In the genomic region with DNA sequence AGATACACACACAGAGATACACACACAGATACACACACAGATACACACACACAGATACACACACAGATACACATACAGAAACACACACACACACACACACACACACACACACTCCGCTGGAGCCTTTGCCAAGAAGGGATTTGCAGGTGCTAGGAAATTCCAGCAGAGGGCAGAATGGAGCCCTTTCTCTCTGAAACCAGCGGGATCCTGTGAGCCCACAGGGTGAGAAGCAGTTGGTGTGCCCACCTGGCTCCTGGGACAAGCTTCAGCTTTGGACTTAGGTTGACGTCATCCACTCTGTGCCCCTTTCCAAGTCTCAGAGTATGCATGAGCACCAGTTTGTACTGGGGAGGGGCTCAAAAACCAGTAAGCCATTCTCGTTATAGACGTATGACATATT, we compare ENCODE assay signal across 12 mouse cellular contexts. TPM values are rescaled to one million over a fixed set of nuclear protein-coding genes. Genes with fewer than 3 reads are reported as not detected.
DNase-seq lines count a peak whose midpoint lies in the region; ATAC-seq and TF ChIP-seq lines count a peak whose summit lies in the region.
"Had no signal": no experiment of that assay in that cellular context is flagged by ENCODE, and none has a peak within 500 bp of the region (broad histone marks: within the 10 kb centered on the region; RNA-seq: fewer than 3 reads in every experiment).

No protein-coding gene starts in this region.

- no peaks in the 10 kb centered on the region for H3K4me1 ChIP-seq in forebrain, embryonic 14.5 days (ENCODE audit: control insufficient read depth, insufficient read depth, low read length)
- H3K4me1 ChIP-seq in forebrain, embryonic 16.5 days (replicated peaks; ENCODE audit: control insufficient read depth, insufficient read depth, low read length), result no peaks in the 10 kb centered on the region
- H3K4me1 ChIP-seq in liver, embryonic 14.5 days (replicated peaks; ENCODE audit: control insufficient read depth in 2 of 2, insufficient read depth in 2 of 2, low read length in 1 of 2), result no peaks in the 10 kb centered on the region
- H3K4me1 ChIP-seq in liver, embryonic 12.5 days, result no peaks in the 10 kb centered on the region
- H3K4me1 ChIP-seq: forebrain, embryonic 15.5 days; hindbrain, embryonic 12.5 days; midbrain, embryonic 15.5 days had no signal

- no peak overlapping the region for H3K9ac ChIP-seq in forebrain, embryonic 14.5 days (ENCODE audit: low read length)
- H3K9ac ChIP-seq in forebrain, embryonic 16.5 days (replicated peaks; ENCODE audit: low read depth, low read length), result no peak overlapping the region
- H3K9ac ChIP-seq in liver, embryonic 14.5 days (replicated peaks), result no peak overlapping the region
- no peak overlapping the region for H3K9ac ChIP-seq in liver, embryonic 12.5 days
- H3K9ac ChIP-seq: forebrain, embryonic 15.5 days; hindbrain, embryonic 12.5 days; midbrain, embryonic 15.5 days had no signal

- no peaks in the 10 kb centered on the region for H3K27me3 ChIP-seq in forebrain, embryonic 14.5 days (replicated peaks; ENCODE audit: control insufficient read depth, insufficient read depth, low read length)
- H3K27me3 ChIP-seq in forebrain, embryonic 16.5 days (replicated peaks; ENCODE audit: control insufficient read depth, insufficient read depth, low read length), result no peaks in the 10 kb centered on the region
- no peaks in the 10 kb centered on the region for H3K27me3 ChIP-seq in liver, embryonic 14.5 days (ENCODE audit: control insufficient read depth, insufficient read depth, low read length)
- H3K27me3 ChIP-seq in liver, embryonic 12.5 days (replicated peaks), result no peaks in the 10 kb centered on the region
- H3K27me3 ChIP-seq: forebrain, embryonic 15.5 days; hindbrain, embryonic 12.5 days; midbrain, embryonic 15.5 days had no signal

- H3K27ac ChIP-seq in forebrain, embryonic 14.5 days (ENCODE audit: low read depth, low read length), result no peak overlapping the region
- H3K27ac ChIP-seq in forebrain, embryonic 16.5 days (ENCODE audit: low read length), result no peak overlapping the region
- H3K27ac ChIP-seq in liver, embryonic 14.5 days, result no peak overlapping the region
- no peak overlapping the region for H3K27ac ChIP-seq in liver, embryonic 12.5 days
- H3K27ac ChIP-seq: forebrain, embryonic 15.5 days; hindbrain, embryonic 12.5 days; midbrain, embryonic 15.5 days had no signal

- H3K4me3 ChIP-seq in forebrain, embryonic 14.5 days (ENCODE audit: low read depth, low read length), result no peak overlapping the region
- H3K4me3 ChIP-seq in forebrain, embryonic 16.5 days (replicated peaks; ENCODE audit: low read length), result no peak overlapping the region
- no peak overlapping the region for H3K4me3 ChIP-seq in liver, embryonic 14.5 days (ENCODE audit: insufficient read depth in 1 of 2, low read depth in 2 of 2, low read length in 2 of 2)
- H3K4me3 ChIP-seq in liver, embryonic 12.5 days, result no peak overlapping the region
- H3K4me3 ChIP-seq: forebrain, embryonic 15.5 days; hindbrain, embryonic 12.5 days; midbrain, embryonic 15.5 days had no signal

- no peak overlapping the region for H3K4me2 ChIP-seq in forebrain, embryonic 14.5 days (ENCODE audit: low read length)
- H3K4me2 ChIP-seq in forebrain, embryonic 16.5 days (ENCODE audit: low read length), result no peak overlapping the region
- H3K4me2 ChIP-seq in liver, embryonic 14.5 days (ENCODE audit: low read depth), result no peak overlapping the region
- no peak overlapping the region for H3K4me2 ChIP-seq in liver, embryonic 12.5 days
- H3K4me2 ChIP-seq: forebrain, embryonic 15.5 days; hindbrain, embryonic 12.5 days; midbrain, embryonic 15.5 days had no signal

- no peaks in the 10 kb centered on the region for H3K9me3 ChIP-seq in forebrain, embryonic 14.5 days (replicated peaks; ENCODE audit: control insufficient read depth, low read length)
- H3K9me3 ChIP-seq in forebrain, embryonic 16.5 days (ENCODE audit: control insufficient read depth, low read length), result no peaks in the 10 kb centered on the region
- no peaks in the 10 kb centered on the region for H3K9me3 ChIP-seq in liver, embryonic 14.5 days (ENCODE audit: control insufficient read depth, low read length)
- H3K9me3 ChIP-seq in liver, embryonic 12.5 days (replicated peaks), result no peaks in the 10 kb centered on the region
- H3K9me3 ChIP-seq: forebrain, embryonic 15.5 days; hindbrain, embryonic 12.5 days; midbrain, embryonic 15.5 days had no signal

- H3K36me3 ChIP-seq in forebrain, embryonic 14.5 days (ENCODE audit: control insufficient read depth, insufficient read depth, low read length), result no peaks in the 10 kb centered on the region
- H3K36me3 ChIP-seq in forebrain, embryonic 16.5 days (ENCODE audit: control insufficient read depth, insufficient read depth), result no peaks in the 10 kb centered on the region
- H3K36me3 ChIP-seq in liver, embryonic 14.5 days (replicated peaks; ENCODE audit: control insufficient read depth, insufficient read depth, low read depth), result no peaks in the 10 kb centered on the region
- H3K36me3 ChIP-seq in liver, embryonic 12.5 days, result no peaks in the 10 kb centered on the region
- H3K36me3 ChIP-seq: forebrain, embryonic 15.5 days; midbrain, embryonic 15.5 days had no signal

- peak; percentile 37 for DNase-seq in forebrain, embryonic 14.5 days (ENCODE audit: low spot score)
- DNase-seq in liver, embryonic 14.5 days (ENCODE audit: low read depth in 3 of 3, low spot score in 3 of 3), result no peak
- DNase-seq in WW6 (ENCODE audit: low read depth, low spot score), result peak; percentile 43
- DNase-seq in retina, postnatal 1 day, result peak; percentile 68
- no peak for DNase-seq in ovary, postnatal 36 days (ENCODE audit: low spot score)
- DNase-seq in right cerebral cortex, adult 18-20 months, result no peak
- DNase-seq: cerebellum, adult 11 months had no signal

- WGBS in forebrain, embryonic 14.5 days, result 57% methylated on average over 5 of the region's 5 CpGs
- WGBS in forebrain, embryonic 16.5 days, result 51% methylated on average over 5 of the region's 5 CpGs
- 41% methylated on average over 5 of the region's 5 CpGs for WGBS in liver, embryonic 14.5 days (ENCODE audit: insufficient replicate concordance)
- 52% methylated on average over 5 of the region's 5 CpGs for WGBS in liver, embryonic 12.5 days (ENCODE audit: insufficient replicate concordance)

- TF ChIP-seq CTCF in liver, embryonic 14.5 days (IDR thresholded peaks at IDR 0.05; ENCODE audit: low read depth), result peak; percentile 65

- no peak for ATAC-seq in forebrain, embryonic 14.5 days
- ATAC-seq in forebrain, embryonic 16.5 days, result no peak
- ATAC-seq in liver, embryonic 14.5 days (ENCODE audit: insufficient read depth), result no peak
- ATAC-seq in liver, embryonic 12.5 days, result no peak
- ATAC-seq: forebrain, embryonic 15.5 days; midbrain, embryonic 15.5 days had no signal

- TF ChIP-seq EP300 in liver, embryonic 14.5 days (IDR thresholded peaks at IDR 0.05; ENCODE audit: low read depth), result no peak

RNA-seq across cellular contexts. Expression of a gene that starts 41.9 kb away (rescaled TPM):
- 141 and 146 TPM in 2 replicates for polyA plus RNA-seq in forebrain, embryonic 14.5 days (2014; fragmentation: Nextera tagmentation; extraction: Ambion mirVana)
- polyA plus RNA-seq in forebrain, embryonic 16.5 days (2015; fragmentation: Nextera tagmentation; extraction: Ambion mirVana), result 144 and 158 TPM in 2 replicates
- polyA plus RNA-seq in liver, embryonic 14.5 days (2012; rRNA removed), result 23.3 and 27.7 TPM in 2 replicates
- polyA plus RNA-seq in liver, embryonic 14.5 days (2014; fragmentation: Nextera tagmentation; extraction: Ambion mirVana), result 58.4 and 66.4 TPM in 2 replicates
- 136 TPM in 2 replicates for polyA plus RNA-seq in liver, embryonic 12.5 days (2016; fragmentation: Nextera tagmentation; extraction: Ambion mirVana)

RNA-seq across cellular contexts. Expression of a gene that starts 50.3 kb away (rescaled TPM):
- 238 and 292 TPM in 2 replicates for polyA plus RNA-seq in forebrain, embryonic 14.5 days (2014; fragmentation: Nextera tagmentation; extraction: Ambion mirVana)
- 218 and 221 TPM in 2 replicates for polyA plus RNA-seq in forebrain, embryonic 16.5 days (2015; fragmentation: Nextera tagmentation; extraction: Ambion mirVana)
- 97.4 and 120 TPM in 2 replicates for polyA plus RNA-seq in liver, embryonic 14.5 days (2012; rRNA removed)
- polyA plus RNA-seq in liver, embryonic 14.5 days (2014; fragmentation: Nextera tagmentation; extraction: Ambion mirVana), result 198 and 209 TPM in 2 replicates
- polyA plus RNA-seq in liver, embryonic 12.5 days (2016; fragmentation: Nextera tagmentation; extraction: Ambion mirVana), result 203 and 210 TPM in 2 replicates

Comparison
In these comparisons a context has a peak if more than half of its experiments do, and no peak if none do; other contexts are left out.
1. DNase-seq: peak in forebrain, embryonic 14.5 days (single experiment), WW6 (single experiment) and retina, postnatal 1 day (single experiment); none in liver, embryonic 14.5 days (0 of 3), ovary, postnatal 36 days (single experiment) and right cerebral cortex, adult 18-20 months (single experiment).